Mouse (Mus musculus): ENCODE measurements at regions not wholly inside any gene's neighbourhood (a gene's known extent, or its start where the extent isn't known, plus 50 kb on each side); places are given as distances from the start of the nearest gene placed in this dataset.

- TF ChIP-seq CTCF (IDR thresholded peaks at IDR 0.05; ENCODE audit: low read depth, low read length), result no peak
- TF ChIP-seq POLR2A (IDR thresholded peaks at IDR 0.05; ENCODE audit: extremely low read depth, insufficient read depth, low read length), result no peak
Observed at GRCm38 (mm10) chr10:43750854-43751253, 150.7 kb downstream of the Qrsl1 start.
